Mouse (Mus musculus) thymus, postnatal 36 days (tissue): Measurements from ENCODE around the gene Snx32.
A peak's percentile ranks its signal among the peaks of the same experiment; 100 is the strongest.

Experiments used
- DNase-seq, 2 experiments: peaks; one replicate each; pipeline ENCODE4 v3.0.0; 2022; ENCODE audit warnings: mixed read lengths in 2 of 2

Snx32 gene

GRCm38 (mm10) chr19:5510031-5511026 lies at the start of gene Snx32:
Gene Snx32, minus strand, starts transcription at chr19:5510538.
- DNase-seq, result peak; percentile 95 to 98

GRCm38 (mm10) chr19:5559631-5560456 lies 49.5 kb upstream of the Snx32 start:
- no peak for DNase-seq

GRCm38 (mm10) chr19:5559229-5559628 lies 48.9 kb upstream of the Snx32 start:
- no peak for DNase-seq

- no peak for DNase-seq
These were observed 48.4 kb upstream of the Snx32 start for GRCm38 (mm10) chr19:5558770-5559169.

GRCm38 (mm10) chr19:5558169-5558568 lies 47.8 kb upstream of the Snx32 start:
- DNase-seq, result no peak

GRCm38 (mm10) chr19:5554212-5554611 lies 43.9 kb upstream of the Snx32 start:
- DNase-seq, result no peak

- DNase-seq, result no peak
These were observed 43.5 kb upstream of the Snx32 start for GRCm38 (mm10) chr19:5553802-5554201.

- DNase-seq, result no peak
These were observed 37.2 kb upstream of the Snx32 start for GRCm38 (mm10) chr19:5547471-5548056.

GRCm38 (mm10) chr19:5544031-5544430 lies 33.7 kb upstream of the Snx32 start:
- DNase-seq, result no peak

GRCm38 (mm10) chr19:5543362-5543761 lies 33.0 kb upstream of the Snx32 start:
- DNase-seq, result no peak

GRCm38 (mm10) chr19:5538786-5539185 lies 28.4 kb upstream of the Snx32 start:
- no peak for DNase-seq

- DNase-seq, result peak in 1 of 2 experiments; percentile 17
These were observed 22.2 kb upstream of the Snx32 start for GRCm38 (mm10) chr19:5532520-5532919.

GRCm38 (mm10) chr19:5530138-5530524 lies 19.8 kb upstream of the Snx32 start:
- no peak for DNase-seq

- peak; percentile 91 to 96 for DNase-seq
These were observed 19.2 kb upstream of the Snx32 start for GRCm38 (mm10) chr19:5529325-5530137.

GRCm38 (mm10) chr19:5525204-5525603 lies 14.9 kb upstream of the Snx32 start:
- no peak for DNase-seq

- DNase-seq, result no peak
These were observed 8.4 kb upstream of the Snx32 start for GRCm38 (mm10) chr19:5518721-5519120.

- no peak for DNase-seq
These were observed 6.7 kb upstream of the Snx32 start for GRCm38 (mm10) chr19:5516906-5517505.

- no peak for DNase-seq
These were observed 5.8 kb upstream of the Snx32 start for GRCm38 (mm10) chr19:5515840-5516777.

GRCm38 (mm10) chr19:5513005-5513349 lies 2.6 kb upstream of the Snx32 start:
- no peak for DNase-seq

- DNase-seq, result no peak
These were observed 2.0 kb upstream of the Snx32 start for GRCm38 (mm10) chr19:5512091-5513004.
